Mouse (Mus musculus) thymus, postnatal 0 days (tissue): ENCODE measurements around the gene Abcc1. TPM values are rescaled to one million over a fixed set of nuclear protein-coding genes. Genes with fewer than 3 reads are reported as not detected.

Experiments
- DNase-seq: peaks from one replicate; pipeline ENCODE4 v3.0.0-alpha.2; 2015; ENCODE audit warnings: low spot score
- polyA plus RNA-seq: library from polyadenylated mRNA; unstranded; fragments of >200 nt; fragmentation: Nextera tagmentation; extraction: Ambion mirVana; gene quantifications from 2 replicates; pipeline ENCODE4 v1.2.1, GENCODE M21; 2015

The Abcc1 gene
- polyA plus RNA-seq, 1 experiment from 2014 or later, result 7.6 TPM

- no peak for DNase-seq
These were observed 77.2 kb downstream of the Abcc1 start for GRCm38 (mm10) chr16:14438561-14438960.

GRCm38 (mm10) chr16:14439081-14439480, 77.7 kb downstream of the Abcc1 start:
- DNase-seq, result peak; percentile 20

GRCm38 (mm10) chr16:14439801-14440614, 78.7 kb downstream of the Abcc1 start:
- DNase-seq, result no peak

GRCm38 (mm10) chr16:14444059-14444855, 82.9 kb downstream of the Abcc1 start:
- DNase-seq, result no peak

- DNase-seq, result no peak
These were observed 83.8 kb downstream of the Abcc1 start for GRCm38 (mm10) chr16:14445197-14445596.

- no peak for DNase-seq
These were observed 86.0 kb downstream of the Abcc1 start for GRCm38 (mm10) chr16:14447366-14447765.

GRCm38 (mm10) chr16:14448307-14448706, 86.9 kb downstream of the Abcc1 start:
- DNase-seq, result no peak

GRCm38 (mm10) chr16:14449861-14450260, 88.5 kb downstream of the Abcc1 start:
- DNase-seq, result no peak

- no peak for DNase-seq
These were observed 90.2 kb downstream of the Abcc1 start for GRCm38 (mm10) chr16:14451374-14452046.

- no peak for DNase-seq
These were observed 101.2 kb downstream of the Abcc1 start for GRCm38 (mm10) chr16:14462535-14462934.

- no peak for DNase-seq
These were observed 103.7 kb downstream of the Abcc1 start for GRCm38 (mm10) chr16:14465016-14465415.

- no peak for DNase-seq
These were observed 107.0 kb downstream of the Abcc1 start for GRCm38 (mm10) chr16:14468351-14468750.

GRCm38 (mm10) chr16:14468841-14469240, 107.5 kb downstream of the Abcc1 start:
- no peak for DNase-seq

GRCm38 (mm10) chr16:14472171-14472570, 110.8 kb downstream of the Abcc1 start:
- no peak for DNase-seq

GRCm38 (mm10) chr16:14473686-14474085, 112.3 kb downstream of the Abcc1 start:
- DNase-seq, result no peak

- DNase-seq, result no peak
These were observed 113.6 kb downstream of the Abcc1 start for GRCm38 (mm10) chr16:14475001-14475400.

- no peak for DNase-seq
These were observed 114.7 kb downstream of the Abcc1 start for GRCm38 (mm10) chr16:14476056-14476455.

- DNase-seq, result no peak
These were observed 115.5 kb downstream of the Abcc1 start for GRCm38 (mm10) chr16:14476701-14477400.

- no peak for DNase-seq
These were observed 116.3 kb downstream of the Abcc1 start for GRCm38 (mm10) chr16:14477510-14478300.

GRCm38 (mm10) chr16:14479641-14480040, 118.3 kb downstream of the Abcc1 start:
- DNase-seq, result no peak
